Mouse (Mus musculus) NIH3T3 (cell line): ENCODE results near the gene Tbcd.
A peak's percentile ranks its signal among the peaks of the same experiment; 100 is the strongest.
"Not testable (repeated sequence)": the region's sequence is repeated elsewhere in the genome, so short reads cannot be mapped to it uniquely, and the experiment has no call there.

Experiments
- DNase-seq: peaks from one replicate; pipeline ENCODE4 v3.0.0-alpha.2; 2012; ENCODE audit warnings: low read depth

Gene Tbcd

DNA sequence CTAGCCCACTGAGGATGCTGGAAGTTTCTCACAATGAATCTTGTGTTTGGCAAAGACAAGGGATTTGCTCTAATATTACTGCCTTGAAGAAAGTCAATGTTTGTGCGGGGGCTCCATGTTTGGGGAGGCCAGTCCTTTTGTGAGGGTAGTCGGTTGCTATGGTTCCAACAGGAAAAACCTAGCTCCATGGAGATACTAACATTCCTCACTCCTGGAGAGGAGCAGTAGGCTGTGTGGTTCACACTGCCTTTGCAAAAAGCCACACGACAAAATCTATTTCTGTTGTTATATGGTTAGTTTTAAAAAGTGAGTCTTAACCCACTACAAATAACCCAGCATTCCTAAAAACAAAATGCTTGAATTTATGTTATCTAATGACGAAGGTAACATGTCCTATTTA is 201.9 kb downstream of the Tbcd start:
- DNase-seq: no peak

DNA sequence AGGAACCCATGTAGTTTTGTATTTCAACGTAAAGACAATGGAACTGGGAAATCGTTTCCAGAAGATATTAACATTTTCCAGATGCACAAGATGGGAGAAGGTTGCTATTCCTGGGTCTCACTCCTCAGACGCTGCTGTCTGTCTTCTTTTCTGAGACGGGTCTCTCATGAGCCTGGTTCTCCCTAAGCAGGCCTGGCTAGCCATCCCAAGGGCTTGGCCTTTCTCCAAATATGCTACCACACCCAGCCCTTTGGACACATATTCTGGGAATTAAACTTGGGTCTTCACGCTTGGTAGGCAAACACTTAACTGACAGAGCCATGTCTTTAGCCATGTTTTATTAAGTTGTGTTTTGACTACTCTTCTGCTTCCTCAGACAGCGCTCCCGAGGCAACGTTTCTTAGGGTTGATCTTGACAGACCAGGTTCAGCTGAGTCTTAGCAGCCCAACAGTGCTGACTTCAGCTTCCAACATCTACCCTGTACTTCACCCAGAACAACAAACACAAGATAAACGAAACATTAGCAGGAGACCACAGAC is 202.7 kb downstream of the Tbcd start:
- peak; percentile 59 for DNase-seq

DNA sequence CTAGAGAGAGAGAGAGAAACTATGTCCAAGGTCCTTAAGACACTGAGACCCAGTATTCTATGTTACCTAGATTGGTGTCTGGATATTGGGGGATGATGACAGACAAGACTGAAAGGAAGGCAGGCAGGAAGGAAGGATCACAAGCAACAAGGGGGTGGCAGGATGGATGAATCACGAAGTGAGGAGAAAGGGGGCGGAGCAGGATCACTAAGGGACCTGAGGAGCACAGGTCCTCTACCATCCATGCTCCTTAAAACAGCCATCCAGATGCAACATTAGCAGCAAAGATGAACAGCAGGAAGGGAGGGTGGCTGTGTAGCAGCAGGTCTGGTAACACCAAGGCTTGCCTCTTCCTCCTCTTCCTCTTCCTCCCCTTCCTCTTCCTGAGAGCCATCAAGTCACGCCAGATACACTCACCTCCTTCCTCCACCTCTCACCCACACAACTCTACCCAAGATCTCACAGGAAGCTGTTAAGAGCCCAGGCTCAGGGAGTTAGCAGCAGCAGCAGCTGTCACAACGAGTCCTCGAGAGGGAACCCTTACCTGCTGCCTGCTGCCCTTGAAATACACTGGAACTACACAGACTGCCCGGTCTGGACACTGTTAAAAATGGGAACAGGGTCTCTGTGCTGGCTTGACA is 203.5 kb downstream of the Tbcd start:
- no peak for DNase-seq

DNA sequence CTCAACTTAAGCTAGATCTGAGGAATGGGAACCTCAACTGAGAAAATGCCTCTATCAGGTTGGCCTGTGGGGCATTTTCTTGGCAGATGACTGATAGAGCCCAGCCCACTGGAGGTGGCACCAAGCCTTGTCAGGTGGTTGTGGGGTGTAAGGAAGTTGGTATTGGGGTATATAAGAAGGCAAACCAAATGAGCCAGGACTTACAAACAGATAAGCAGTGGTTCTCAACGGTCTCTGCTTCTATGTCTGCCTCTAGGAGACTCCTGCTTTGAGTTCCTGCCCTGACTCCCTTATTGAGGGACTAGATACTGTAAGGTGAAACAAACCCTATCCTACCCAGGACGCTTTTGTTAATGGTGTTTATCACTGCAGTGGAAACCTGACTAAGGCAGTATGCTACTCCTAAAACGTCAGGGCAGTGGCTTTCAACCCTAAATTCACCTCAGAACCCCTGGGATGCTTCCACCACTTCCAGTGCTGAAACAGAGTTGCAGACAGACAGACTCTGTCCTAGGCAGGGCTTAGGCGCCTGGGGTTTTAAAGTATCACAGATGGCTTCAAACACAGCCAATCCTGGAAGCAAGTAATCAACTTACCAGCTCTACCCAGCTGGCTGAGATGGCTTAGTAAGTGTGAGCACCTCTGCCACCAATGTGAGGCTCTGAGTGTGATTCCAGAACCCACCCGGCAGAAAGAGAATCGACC is 204.2 kb downstream of the Tbcd start:
- no peak for DNase-seq

DNA sequence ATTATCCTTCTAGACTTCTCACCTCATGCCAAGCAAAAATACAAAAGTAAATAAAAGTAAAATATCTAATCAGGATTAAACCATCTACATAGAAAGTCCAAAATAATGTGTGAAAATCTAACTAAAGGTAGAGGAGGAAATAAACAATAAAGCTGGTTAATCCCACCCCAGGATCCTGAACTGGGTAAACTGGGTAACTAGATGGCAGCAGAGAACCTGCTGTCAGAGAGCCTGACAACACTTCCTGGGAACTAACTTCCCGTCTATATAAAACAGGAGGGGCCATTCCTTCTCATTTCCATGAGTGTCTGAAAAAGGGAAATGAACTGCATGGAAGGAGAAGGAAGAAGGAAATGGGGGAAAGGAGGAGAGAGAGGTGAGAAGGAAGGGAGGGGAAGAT is 206.4 kb downstream of the Tbcd start:
- DNase-seq: no peak

DNA sequence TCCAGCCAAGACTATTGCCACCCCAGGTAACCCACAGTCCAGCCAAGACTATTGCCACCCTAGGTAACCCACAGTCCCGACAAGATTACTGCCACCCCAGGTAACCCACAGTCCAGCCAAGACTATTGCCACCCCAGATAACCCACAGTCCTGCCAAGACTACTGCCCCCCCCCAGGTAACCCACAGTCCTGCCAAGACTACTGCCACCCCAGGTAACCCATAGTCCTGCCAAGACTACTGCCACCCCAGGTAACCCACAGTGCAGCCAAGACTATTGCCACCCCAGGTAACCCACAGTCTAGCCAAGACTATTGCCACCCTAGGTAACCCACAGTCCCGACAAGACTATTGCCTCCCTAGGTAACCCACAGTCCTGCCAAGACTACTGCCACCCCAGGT is 208.9 kb downstream of the Tbcd start:
- not testable (repeated sequence) for DNase-seq

DNA sequence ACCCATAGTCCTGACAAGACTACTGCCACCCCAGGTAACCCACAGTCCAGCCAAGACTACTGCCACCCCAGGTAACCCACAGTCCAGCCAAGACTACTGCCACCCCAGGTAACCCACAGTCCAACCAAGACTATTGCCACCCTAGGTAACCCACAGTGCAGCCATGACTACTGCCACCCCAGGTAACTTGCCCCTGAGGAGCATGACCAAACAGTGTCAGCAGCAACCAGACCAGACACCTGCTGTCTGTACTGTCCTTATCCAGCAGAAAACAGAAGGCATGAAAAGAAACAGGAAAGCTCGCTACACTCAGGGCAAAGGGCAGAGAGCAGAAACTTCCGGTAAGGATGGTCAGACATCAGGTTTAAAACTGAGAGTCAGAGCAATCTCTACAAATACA is 209.4 kb downstream of the Tbcd start:
- no peak for DNase-seq
